Mouse (Mus musculus) stomach, embryonic 16.5 days (tissue): ENCODE data around the gene Ubl4a. TPM values are rescaled to one million over a fixed set of nuclear protein-coding genes. Genes with fewer than 3 reads are reported as not detected.
"Not testable (repeated sequence)": the region's sequence is repeated elsewhere in the genome, so short reads cannot be mapped to it uniquely, and the experiment has no call there.

Experiments used
- ATAC-seq: fragments of 200-750 bp; cut with Nextera tagmentation; 2 replicates; pipeline ENCODE4 v1.8.0; 2017; ENCODE audit warnings: moderate number of reproducible peaks, moderate TSS enrichment; ENCODE audit not compliant: insufficient read depth, low FRiP score
- H3K27ac ChIP-seq: fragments of 300-500 bp; sonication (generic); 2 replicates; pipeline ENCODE4 v1.5.1; 2014; ENCODE audit warnings: low read length
- H3K27me3 ChIP-seq: fragments of 300-500 bp; sonication (generic); 2 replicates; pipeline ENCODE4 v1.6.1; 2014; ENCODE audit warnings: low read length, control low read depth, mixed read lengths; ENCODE audit not compliant: control insufficient read depth, insufficient read depth
- H3K36me3 ChIP-seq: fragments of 300-500 bp; sonication (generic); 2 replicates; pipeline ENCODE4 v1.6.1; 2014; ENCODE audit warnings: low read length; ENCODE audit not compliant: control insufficient read depth, insufficient read depth
- H3K4me1 ChIP-seq: fragments of 300-500 bp; sonication (generic); 2 replicates; pipeline ENCODE4 v1.6.1; 2014; ENCODE audit warnings: low read length, control low read depth, mixed read lengths; ENCODE audit not compliant: control insufficient read depth, insufficient read depth
- H3K4me2 ChIP-seq: fragments of 300-500 bp; sonication (generic); 2 replicates; pipeline ENCODE4 v1.6.1; 2014; ENCODE audit warnings: low read depth, low read length, mixed read lengths
- H3K4me3 ChIP-seq: fragments of 300-500 bp; sonication (generic); replicated peaks from 2 replicates; pipeline ENCODE4 v1.5.1; 2014; ENCODE audit warnings: mild to moderate bottlenecking, low read length
- H3K9ac ChIP-seq: fragments of 300-500 bp; sonication (generic); 2 replicates; pipeline ENCODE4 v1.6.1; 2014; ENCODE audit warnings: low read length
- H3K9me3 ChIP-seq: fragments of 300-500 bp; sonication (generic); replicated peaks from 2 replicates; pipeline ENCODE4 v1.6.1; 2016; ENCODE audit warnings: low read length, control low read depth; ENCODE audit not compliant: control insufficient read depth
- WGBS: fragments of 180-500 bp; shearing (Covaris S2); extraction: QIAGEN DNeasy Blood & Tissue Kit; methylation state at CpG from one replicate; pipeline ENCODE4 v1.1.7; 2014; 5-methylcytosine and 5-hydroxymethylcytosine counted together
- polyA plus RNA-seq: library from polyadenylated mRNA; unstranded; fragments of >200 nt; fragmentation: Nextera tagmentation; extraction: Ambion mirVana; gene quantifications from 2 replicates; pipeline ENCODE4 v1.2.1, GENCODE M21; 2015

Gene Ubl4a
- polyA plus RNA-seq, 1 experiment from 2014 or later = 67.0 TPM

GRCm38 (mm10) chrX:74367512-74367911 is 5.5 kb downstream of the Ubl4a start:
- peaks cover 9% of the 10 kb centered on the region; the same call in 1 of the 2 replicates for H3K4me1 ChIP-seq
- no peak for ATAC-seq
- 0 out of 2 replicates have a peak, but pooled peaks cover 9% of the 10 kb centered on the region for H3K36me3 ChIP-seq
- no peaks in the 10 kb centered on the region for H3K9me3 ChIP-seq
- H3K4me2 ChIP-seq = peak overlapping the region; percentile 67
- no peak overlapping the region for H3K27ac ChIP-seq
- no peaks in the 10 kb centered on the region for H3K27me3 ChIP-seq
- peak overlapping the region; percentile 68 for H3K4me3 ChIP-seq
- WGBS = 53% methylated on average over 10 of the region's 10 CpGs
- peak overlapping the region; percentile 84 for H3K9ac ChIP-seq

GRCm38 (mm10) chrX:74359171-74359570 is 13.8 kb downstream of the Ubl4a start:
- H3K4me3 ChIP-seq = no peak overlapping the region
- no peak overlapping the region; the same call in 1 of the 2 replicates for H3K4me2 ChIP-seq
- no peaks in the 10 kb centered on the region for H3K4me1 ChIP-seq
- WGBS = 32% methylated on average over 11 of the region's 11 CpGs
- no peaks in the 10 kb centered on the region for H3K36me3 ChIP-seq
- H3K27me3 ChIP-seq = no peaks in the 10 kb centered on the region
- H3K27ac ChIP-seq = no peak overlapping the region
- no peak overlapping the region for H3K9ac ChIP-seq
- no peaks in the 10 kb centered on the region for H3K9me3 ChIP-seq
- no peak for ATAC-seq

- not testable (repeated sequence) for H3K4me1 ChIP-seq, H3K9ac ChIP-seq, ATAC-seq, H3K27me3 ChIP-seq, H3K4me2 ChIP-seq, H3K4me3 ChIP-seq, H3K9me3 ChIP-seq, H3K36me3 ChIP-seq, H3K27ac ChIP-seq
- 93% methylated on average over 2 of the region's 3 CpGs for WGBS
Measured at GRCm38 (mm10) chrX:74357069-74357468, 15.9 kb downstream of the Ubl4a start.

GRCm38 (mm10) chrX:74353467-74353770 is 19.6 kb downstream of the Ubl4a start, which contains the start of gene Lage3:
Gene Lage3, minus strand, starts transcription at chrX:74353618.
- peak within 1 kb of the TSS; percentile 51 for H3K4me3 ChIP-seq
- no peaks in the 10 kb centered on the region for H3K9me3 ChIP-seq
- ATAC-seq = peak; percentile 85
- H3K4me1 ChIP-seq = no peaks in the 10 kb centered on the region
- peak within 1 kb of the TSS; percentile 60 for H3K4me2 ChIP-seq
- no peaks in the 10 kb centered on the region for H3K36me3 ChIP-seq
- peak within 1 kb of the TSS; percentile 70 for H3K9ac ChIP-seq
- WGBS = 22% methylated on average over 11 of the region's 22 CpGs
- H3K27ac ChIP-seq = 0 out of 2 replicates have a peak within 1 kb of the TSS, but pooled peaks have one; percentile 23
- no peaks in the 10 kb centered on the region for H3K27me3 ChIP-seq

GRCm38 (mm10) chrX:74352645-74353466 is 20.2 kb downstream of the Ubl4a start:
- H3K4me1 ChIP-seq = no peaks in the 10 kb centered on the region
- H3K9me3 ChIP-seq = no peaks in the 10 kb centered on the region
- H3K36me3 ChIP-seq = no peaks in the 10 kb centered on the region
- WGBS = 21% methylated on average over 13 of the region's 13 CpGs
- peak overlapping the region; percentile 60 for H3K4me2 ChIP-seq
- peak overlapping the region; percentile 70 for H3K9ac ChIP-seq
- H3K27me3 ChIP-seq = no peaks in the 10 kb centered on the region
- H3K27ac ChIP-seq = 0 out of 2 replicates have a peak overlapping the region, but pooled peaks have one; percentile 23
- H3K4me3 ChIP-seq = peak overlapping the region; percentile 51
- peak; percentile 13; the same call in 1 of the 2 replicates for ATAC-seq

- peak overlapping the region; percentile 60 for H3K4me2 ChIP-seq
- no peak overlapping the region for H3K9ac ChIP-seq
- 17% methylated on average over 2 of the region's 2 CpGs for WGBS
- H3K4me1 ChIP-seq = no peaks in the 10 kb centered on the region
- peak overlapping the region; percentile 28; the same call in 1 of the 2 replicates for H3K27ac ChIP-seq
- no peaks in the 10 kb centered on the region for H3K36me3 ChIP-seq
- peak overlapping the region; percentile 55 for H3K4me3 ChIP-seq
- ATAC-seq = no peak
- no peaks in the 10 kb centered on the region for H3K9me3 ChIP-seq
- no peaks in the 10 kb centered on the region for H3K27me3 ChIP-seq
Measured at GRCm38 (mm10) chrX:74330166-74330930, 42.7 kb downstream of the Ubl4a start.

GRCm38 (mm10) chrX:74329215-74329671 is 43.8 kb downstream of the Ubl4a start:
- no peaks in the 10 kb centered on the region for H3K27me3 ChIP-seq
- H3K27ac ChIP-seq = no peak overlapping the region
- H3K9me3 ChIP-seq = no peaks in the 10 kb centered on the region
- WGBS = 18% methylated on average over 10 of the region's 10 CpGs
- peak overlapping the region; percentile 76 for H3K9ac ChIP-seq
- H3K36me3 ChIP-seq = no peaks in the 10 kb centered on the region
- H3K4me2 ChIP-seq = peak overlapping the region; percentile 60
- peak overlapping the region; percentile 55 for H3K4me3 ChIP-seq
- ATAC-seq = peak; percentile 35
- no peaks in the 10 kb centered on the region for H3K4me1 ChIP-seq

- H3K27ac ChIP-seq = peak within 1 kb of the TSS; percentile 77
- peak within 1 kb of the TSS; percentile 55 for H3K4me3 ChIP-seq
- H3K4me2 ChIP-seq = peak within 1 kb of the TSS; percentile 60
- WGBS = 8% methylated on average over 28 of the region's 30 CpGs
- H3K9ac ChIP-seq = peak within 1 kb of the TSS; percentile 76
- H3K36me3 ChIP-seq = no peaks in the 10 kb centered on the region
- no peaks in the 10 kb centered on the region for H3K27me3 ChIP-seq
- no peaks in the 10 kb centered on the region for H3K9me3 ChIP-seq
- ATAC-seq = peak; percentile 93
- H3K4me1 ChIP-seq = no peaks in the 10 kb centered on the region
Measured at GRCm38 (mm10) chrX:74328725-74329161, 44.3 kb downstream of the Ubl4a start, which contains the start of gene Plxna3. Gene Plxna3, plus strand, starts transcription at chrX:74329066.
